Mouse (Mus musculus) 416B (cell line): Measurements from ENCODE around the gene Scn2b.

ENCODE experiments used
- DNase-seq: peaks from one replicate; pipeline ENCODE4 v3.0.0; 2011; ENCODE audit warnings: low read depth

The Scn2b gene

DNA sequence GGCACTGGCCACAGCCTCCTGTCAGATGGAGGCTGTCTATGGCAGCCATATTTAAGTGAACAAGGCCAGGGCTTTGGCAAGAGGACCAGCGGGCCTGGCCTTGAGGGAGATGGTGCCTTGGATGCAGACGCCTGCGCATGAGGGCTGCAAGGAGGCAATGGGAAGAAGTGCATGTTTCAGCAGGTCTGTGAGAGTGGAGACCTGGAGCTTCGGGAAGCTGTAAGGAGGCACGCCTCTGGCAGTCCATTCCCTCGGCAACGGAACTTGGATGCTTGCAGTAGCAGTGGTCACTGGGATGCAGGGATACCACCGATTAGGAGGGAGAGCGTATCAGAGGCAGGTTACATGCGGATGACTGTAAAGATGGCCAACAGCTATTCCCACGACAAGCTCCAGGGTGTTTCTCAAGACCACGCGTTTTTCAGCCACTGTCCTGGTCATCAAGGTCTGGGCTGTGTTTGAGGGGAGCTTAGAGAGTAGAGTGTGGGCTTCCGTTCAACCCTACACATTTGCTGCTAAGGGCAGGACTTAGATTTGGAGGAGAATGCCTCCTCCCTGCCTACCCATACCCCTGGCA lies 2.5 kb downstream of the Scn2b start:
- no peak for DNase-seq

DNA sequence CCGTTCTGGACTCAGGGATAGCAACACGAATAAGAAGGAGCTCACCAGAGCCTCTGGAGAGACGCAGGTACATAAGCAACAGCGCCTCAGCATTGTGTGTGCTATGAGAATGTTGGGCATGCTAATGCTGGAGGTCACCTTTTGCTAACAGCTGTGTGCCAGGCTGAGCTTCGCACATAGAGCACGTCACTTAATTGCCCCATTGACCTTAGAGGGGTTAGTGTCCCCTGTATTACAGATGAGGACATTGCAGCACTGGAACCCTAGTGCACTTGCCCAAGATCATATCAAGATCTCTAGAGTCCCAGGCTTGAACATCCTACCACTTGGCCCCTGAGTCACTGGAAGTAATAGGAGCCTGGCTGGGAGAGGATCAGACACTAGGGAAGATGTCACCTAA lies 3.0 kb downstream of the Scn2b start:
- no peak for DNase-seq

DNA sequence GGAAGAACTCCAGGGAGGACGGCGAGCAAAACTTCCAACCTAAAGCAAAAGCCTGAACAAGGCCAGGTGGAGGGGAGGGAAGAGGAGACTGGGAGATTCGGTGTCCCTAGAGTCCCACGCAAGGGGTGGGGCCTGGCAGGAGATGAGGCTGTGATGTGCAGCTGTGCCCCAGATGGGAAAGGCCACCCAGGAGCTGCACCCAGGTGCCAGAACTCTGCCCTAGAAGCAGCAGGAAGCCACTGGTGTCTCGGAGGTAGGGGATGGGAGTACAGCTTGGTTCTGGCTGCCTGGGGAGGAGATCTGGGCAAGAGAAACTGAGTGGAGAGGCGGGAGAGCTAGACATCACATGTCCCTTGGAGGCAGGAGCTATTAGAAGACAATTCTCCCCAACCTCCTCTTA lies 3.4 kb downstream of the Scn2b start:
- DNase-seq: no peak

DNA sequence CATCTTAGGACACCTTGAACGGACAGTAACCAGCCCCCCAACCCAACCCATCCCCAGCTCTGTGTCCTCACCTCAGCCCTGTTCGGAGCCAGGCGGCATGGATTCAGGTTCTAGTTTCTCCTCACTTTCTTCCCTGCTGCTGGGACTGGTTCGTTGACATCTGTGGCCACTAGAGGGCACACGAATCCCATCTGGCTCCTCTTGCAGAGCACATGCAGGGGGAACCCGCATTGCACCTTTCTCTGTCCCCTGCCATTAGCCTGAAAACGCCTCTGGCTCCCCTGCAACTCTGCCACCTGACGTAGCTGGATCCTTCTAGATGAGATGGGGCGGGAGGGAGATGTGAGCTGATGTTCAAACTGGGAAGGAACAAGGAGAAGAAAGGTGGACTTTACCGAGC lies 4.2 kb downstream of the Scn2b start:
- peak; percentile 67 for DNase-seq

DNA sequence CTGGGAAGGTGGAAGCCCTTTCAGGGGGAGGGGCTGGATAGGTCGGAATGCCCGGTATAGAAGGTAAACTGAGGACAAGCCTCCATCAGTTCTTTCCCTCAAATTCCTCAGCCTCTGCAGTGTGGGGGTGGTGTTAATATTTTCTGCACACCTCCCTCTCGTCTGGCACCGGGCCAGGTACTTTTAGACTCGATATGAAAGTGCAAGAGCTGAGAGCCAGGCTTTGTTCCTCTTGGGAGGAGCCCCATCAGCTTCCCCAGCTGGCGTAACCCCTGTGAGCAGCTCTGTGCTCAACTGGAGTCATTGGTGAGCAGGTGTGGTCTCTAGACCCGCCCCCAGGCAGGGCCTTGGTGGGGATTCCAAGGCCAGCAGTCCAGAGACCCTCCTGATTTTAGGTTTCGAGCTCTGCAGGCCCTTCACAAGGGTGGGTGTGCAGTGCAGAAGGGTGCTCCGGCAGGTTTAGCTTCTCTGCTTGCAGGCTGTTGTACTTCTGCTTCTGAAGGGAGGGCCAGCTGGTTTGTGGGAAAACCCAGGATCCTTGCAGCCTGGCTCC lies 4.7 kb downstream of the Scn2b start:
- no peak for DNase-seq

DNA sequence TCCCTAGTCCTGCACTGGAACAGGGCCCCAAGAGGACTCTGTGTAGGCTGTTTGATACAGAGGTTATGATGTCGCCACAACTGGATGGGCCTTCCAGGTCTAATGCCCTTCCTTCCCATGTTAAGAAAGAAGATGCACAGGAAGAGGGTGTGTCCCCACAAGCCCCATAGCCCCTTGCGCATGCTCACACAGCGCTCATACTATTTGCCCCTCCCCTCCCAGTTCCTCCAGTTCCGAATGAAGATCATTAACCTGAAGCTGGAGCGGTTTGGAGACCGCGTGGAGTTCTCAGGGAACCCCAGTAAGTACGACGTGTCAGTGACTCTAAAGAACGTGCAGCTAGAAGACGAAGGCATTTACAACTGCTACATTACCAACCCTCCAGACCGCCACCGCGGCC lies 7.6 kb downstream of the Scn2b start:
- no peak for DNase-seq

DNA sequence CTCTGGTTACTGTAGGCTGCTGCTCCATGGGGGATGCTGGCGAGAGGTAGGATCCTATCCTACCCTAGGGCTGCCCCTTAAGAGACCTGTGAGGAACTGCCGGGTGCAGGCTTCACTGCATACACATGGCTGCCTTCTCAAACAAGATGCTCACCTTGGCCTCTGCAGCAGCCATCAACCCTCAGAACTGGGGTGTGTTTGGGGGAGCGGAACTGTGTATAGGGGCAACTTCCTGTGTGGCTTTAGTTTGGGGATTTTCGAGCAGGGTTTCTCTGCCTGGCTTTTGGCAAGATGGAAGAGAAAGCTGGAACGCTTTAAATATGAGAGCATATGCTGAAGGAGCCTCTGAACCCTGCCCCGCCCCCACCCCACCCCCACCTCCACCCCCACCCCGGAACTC lies 9.4 kb downstream of the Scn2b start:
- no peak for DNase-seq

DNA sequence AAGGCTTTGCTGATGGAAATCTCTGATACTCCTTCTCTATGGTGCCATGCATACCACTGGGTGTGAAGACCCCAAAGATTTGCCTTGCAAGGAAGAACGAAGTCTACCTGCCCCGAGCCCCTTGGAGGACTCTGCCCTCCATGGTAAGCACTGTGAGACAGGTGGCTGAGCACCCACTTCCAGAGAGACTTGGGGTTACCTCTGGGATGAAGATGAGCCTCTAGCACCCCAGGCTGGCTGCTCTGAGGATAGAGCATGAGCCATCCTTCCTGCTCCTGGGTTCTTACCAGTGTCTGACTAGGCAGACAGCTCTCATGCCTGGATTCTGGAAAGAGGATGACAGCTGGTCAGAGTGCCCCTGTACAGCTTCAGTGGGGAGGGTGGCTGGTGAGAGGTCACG lies 12.5 kb downstream of the Scn2b start:
- no peak for DNase-seq

DNA sequence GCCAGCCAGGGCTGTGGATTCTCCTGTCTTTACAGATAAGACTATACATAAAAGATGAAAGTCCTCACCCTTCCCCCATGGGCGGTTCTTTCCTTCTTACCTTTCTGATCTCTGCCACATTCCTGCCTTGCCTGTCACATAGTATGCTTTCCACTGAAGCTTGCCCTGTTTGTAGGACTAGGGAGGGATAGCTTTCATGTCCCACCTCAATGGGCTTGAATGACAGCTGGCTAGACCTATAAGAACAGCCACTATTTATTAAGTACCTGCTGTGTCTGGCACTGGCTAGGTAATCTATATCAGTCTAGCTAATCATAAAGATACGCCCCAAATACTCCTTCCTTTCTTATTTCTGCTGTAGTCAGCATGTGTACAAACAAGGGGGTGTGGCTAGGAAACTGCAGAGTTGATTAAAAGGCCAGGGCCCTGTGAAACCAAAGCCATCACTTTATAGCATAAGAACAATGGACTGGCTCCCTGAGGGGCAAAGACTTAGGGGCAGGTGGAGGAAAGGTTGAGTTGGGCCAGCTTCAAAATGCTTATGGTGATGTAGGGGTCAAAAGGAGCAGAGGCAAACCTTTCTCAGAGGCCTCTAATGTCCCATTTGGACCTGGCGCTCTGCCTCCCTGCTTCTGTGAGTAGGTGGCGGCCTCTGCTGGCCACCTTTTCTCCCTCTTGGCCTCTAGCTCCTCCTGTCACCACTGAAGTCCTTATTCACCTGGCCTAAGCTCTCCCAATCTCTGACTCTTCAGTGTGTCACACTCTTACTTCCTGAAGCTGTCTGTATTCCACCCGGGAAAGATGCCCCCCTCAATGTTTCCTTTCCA lies 16.1 kb downstream of the Scn2b start:
- DNase-seq: peak; percentile 54

DNA sequence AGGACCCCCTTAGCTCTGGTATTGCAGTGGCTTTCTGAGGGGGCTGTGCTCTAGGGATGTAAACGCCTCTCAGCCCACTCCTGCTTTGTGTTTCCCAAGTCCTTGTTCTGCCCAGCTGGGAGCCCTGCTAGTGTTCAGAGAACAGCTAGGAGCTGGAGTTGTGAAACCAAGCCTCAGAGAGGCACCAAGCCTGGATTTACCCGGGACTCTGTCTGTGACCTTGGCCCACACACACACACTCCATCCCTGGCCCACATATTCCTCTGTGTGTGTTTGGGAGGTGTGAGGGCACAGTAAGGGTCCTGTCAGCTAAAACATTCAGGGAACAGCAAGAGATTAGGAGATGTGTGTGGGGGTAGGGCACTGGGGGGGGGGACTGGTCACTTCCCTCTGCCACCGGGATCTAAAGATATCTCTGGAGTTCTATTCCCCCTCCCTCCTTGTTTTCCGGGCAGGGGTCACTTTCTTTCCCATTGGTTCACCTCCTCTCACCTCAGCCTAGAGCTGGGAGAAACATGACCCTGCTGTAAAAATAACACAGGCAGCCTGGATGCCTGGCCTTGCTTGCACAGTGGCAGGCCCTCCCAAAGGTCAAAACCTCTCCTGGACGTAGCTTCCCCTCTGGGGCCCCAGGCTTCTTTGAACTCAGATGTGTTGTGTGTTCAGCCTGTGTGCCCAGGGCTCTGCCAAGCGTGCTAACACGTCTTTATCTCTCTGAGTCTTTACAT lies 19.0 kb downstream of the Scn2b start:
- no peak for DNase-seq

DNA sequence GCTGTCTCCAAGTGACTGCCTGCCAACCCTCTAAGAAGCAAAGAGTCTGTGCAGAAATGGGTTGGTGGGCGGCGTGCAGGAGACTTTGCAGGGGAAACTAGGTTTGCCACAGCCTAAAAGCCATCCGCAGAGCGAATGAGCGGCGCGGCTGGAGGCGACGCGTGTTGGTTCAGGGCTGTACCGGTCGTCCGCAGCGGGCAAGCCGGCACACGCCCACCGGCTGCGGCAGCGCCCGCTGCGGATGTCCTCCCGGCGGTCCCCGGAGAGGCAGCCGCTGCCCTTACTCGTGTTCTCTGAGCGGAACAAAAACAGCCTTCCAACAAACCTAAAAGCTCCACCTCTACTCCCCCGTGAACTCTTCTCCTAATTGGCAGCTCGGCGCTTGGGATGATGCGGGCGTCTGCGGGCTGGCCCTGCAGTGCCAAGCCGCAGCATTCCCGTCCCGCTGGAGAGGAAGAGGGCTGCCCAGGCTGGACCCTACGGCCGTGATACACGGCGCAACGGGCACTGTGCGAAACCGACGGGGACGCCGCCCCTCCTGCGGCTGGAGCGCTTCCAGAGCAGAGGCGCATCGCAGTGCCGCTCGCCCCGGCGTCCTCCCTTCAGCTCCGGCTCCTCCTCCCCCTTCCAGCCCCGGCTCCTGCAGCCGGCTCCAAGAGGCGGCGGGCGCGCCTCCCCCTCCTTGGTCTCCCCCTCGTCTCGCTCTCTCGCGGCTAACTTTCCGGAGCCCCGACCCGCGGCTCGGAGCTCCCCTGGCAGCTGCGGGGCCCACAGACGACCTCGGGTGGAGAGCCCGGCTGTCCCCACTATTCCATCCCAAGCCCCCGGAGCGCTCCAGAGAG lies 20.8 kb downstream of the Scn2b start, which contains the start of gene Scn4b:
TSS of gene Scn4b (plus strand) at position 205 of the 842 bp plus-strand sequence.
- no peak for DNase-seq

DNA sequence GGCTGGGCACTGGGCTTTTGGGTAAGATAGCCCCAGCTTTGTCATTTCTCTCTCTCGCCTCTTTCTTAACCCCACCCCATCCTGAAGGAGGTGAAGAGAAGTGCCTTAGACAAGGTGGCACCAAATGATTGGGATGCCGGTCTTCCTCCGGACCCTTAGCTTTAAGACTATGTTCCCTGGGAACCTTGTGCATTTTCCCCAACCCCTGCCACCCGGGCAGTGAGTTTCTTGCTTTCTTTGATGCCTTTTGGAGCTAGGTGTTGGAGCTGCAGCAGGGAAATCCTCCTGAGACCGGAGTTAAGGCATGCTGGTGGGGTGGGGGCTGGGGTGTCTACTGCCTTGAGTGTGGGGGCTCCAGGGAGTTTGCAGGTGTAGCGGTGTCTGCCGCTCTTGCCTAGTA lies 21.5 kb downstream of the Scn2b start:
- DNase-seq: no peak

DNA sequence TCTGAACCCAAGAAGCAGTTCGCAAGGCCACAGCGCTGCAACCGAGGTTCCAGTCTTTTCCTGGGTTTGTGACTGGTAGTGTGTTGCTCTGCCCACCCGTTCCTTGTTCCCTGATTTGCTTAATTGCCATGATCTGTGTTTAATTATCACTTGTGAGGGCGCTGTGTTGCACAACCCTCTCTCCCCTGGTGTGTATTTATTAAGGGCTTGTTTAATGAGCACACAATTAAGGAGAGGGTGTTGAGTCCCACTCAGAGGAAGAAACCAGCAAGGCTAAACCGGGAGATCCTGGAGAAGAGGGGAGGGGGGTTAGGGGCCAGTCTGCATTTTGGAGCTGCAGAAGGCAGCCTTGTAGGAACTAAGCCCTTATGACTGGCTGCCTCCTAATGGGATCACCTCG lies 23.4 kb downstream of the Scn2b start:
- DNase-seq: no peak

DNA sequence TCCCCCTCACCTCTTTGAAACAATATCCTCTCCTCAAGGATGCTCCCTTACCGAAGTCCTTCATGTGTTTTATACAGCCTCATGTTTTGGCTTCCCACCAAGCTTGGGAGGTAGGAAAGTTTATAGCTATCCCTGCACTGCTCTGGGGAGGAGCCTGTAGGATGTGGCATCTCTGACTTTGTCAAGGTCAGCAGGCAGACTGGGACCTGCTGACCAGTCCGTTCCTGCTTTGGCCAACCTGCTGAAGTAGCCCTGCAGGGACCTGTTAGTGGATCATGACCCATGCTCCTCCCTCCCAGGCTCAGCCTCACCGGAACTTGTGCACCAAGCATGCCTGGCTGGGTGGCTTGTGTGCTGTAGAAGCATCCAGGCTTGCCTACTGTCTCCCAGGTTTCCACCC lies 25.1 kb downstream of the Scn2b start:
- DNase-seq: no peak

DNA sequence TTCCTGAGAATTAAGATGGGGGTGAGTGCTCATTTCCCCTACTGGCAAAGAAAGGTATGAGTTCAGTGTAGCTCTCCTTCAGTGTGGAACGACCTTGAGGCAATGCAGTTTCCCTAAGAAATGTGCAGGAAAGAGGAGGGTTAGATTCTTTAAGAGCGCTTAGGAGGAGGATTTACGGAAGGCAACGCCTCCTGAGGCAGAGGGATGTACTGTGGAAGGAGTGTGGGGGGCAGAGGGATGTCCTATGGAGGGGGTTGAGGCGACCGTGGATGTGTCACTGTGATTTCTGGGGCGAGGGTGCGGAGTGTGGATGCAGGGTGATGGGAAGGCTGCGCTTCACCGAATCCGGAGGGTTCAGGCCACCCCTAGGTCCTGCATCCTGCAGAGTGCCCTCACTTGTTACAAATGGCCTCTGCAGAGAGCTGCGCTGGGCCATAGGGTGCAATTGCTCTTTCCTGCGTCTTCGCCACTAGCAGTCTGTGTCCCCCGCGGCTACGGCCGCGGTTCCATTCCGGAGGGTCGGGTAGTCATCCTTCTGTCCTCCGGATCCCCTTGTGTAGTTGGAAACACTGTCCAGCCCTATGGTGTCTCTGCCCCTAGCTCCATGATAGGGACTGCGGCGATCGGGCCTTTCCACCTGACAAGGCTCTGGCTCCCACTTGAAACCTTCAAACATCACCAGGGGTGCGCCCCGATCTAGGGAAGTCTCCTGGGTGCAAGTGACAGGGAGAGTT lies 28.1 kb downstream of the Scn2b start:
- DNase-seq: no peak

DNA sequence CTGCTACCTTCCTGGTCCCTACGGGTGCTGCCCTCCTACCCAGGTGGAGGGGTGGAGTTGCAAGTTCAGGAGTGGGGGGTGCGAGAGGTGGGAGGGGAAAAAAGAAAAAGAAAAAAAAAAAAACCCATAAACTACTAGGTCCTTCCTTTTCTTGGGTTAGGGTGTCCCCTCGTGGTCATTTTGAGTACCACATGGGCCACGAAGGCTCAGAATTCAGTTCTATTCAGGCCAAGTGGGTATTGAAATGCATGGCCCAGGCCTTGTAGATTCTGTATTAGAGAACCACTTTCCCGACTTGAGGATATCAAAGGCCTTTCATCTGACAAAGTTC lies 28.6 kb downstream of the Scn2b start:
- DNase-seq: peak; percentile 46

DNA sequence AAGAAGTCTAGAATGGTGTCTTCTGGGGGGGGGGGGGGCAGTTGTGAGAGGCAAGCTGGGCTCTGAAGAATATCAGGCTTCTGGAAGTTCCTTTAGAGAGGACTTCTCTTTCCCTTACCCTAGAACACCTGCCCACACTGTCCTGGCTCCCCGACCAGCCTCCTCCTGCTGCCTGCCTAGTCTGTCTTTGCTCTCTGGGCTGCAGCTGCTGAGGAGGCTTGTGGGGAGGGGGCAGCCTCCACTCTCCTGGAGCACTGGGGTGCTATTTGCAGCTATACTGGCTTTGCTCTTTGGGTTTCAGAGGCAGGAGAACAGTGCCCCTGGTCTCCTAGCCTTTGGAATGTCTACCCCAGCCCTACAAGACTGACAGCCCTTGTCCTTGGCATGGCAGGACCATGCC lies 33.4 kb downstream of the Scn2b start:
- no peak for DNase-seq

DNA sequence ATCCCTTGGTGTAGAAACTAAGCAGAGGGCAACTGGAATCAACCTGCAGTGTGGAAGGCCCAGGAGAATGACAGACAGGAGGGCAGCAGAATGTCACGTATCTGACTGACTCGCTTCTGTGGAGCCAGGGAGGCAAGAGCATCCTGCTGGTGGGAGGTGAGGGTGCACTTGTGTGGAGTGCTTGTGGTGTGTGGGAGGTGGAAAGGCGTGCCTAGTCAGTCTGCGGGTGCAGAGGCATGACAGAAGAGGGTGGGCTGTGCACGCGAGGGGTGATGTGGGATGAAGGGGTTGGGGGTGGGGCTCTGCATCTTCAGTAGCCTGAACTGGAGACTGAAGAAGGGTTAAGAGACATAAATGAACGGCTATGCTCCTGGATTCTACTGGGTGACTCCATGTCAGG lies 35.8 kb downstream of the Scn2b start:
- DNase-seq: no peak

DNA sequence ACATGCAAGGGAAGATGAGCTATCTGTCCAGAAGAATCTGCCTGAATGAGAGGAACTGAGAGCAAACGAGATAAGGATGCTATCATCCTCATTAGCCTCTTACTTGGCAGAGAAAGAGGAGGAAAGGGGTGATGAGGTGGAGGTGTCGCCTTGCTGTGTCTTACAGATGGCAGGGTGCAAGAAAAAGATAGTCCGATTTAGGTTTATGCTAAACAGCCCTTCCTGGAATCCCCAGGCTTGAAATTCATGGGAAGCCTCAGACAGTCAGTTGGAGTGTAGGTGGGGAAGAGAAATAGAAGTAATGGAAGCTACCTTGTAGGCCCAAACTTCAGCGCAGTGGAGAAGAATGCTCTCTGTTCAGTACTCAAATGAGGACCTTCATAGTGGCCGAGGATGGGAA lies 50.3 kb downstream of the Scn2b start:
- no peak for DNase-seq

DNA sequence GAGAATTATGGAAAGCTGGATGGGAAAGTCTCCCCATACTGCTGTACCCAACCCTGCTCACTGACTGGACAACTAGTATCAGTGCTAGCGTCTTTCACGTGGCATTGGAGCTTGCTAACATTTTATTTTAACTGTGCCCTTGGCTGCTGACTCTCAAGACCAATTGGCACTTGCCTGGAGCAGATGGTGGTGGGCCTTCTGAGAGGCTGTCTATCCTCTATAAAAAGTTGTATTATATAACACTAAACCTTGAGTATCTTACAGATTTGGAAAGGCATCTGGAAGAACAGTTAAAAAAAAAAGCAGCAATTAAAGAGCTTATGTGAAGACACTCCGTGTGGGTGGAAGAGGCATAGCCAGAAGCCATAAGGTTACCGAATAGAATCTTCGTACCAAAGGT lies 52.6 kb downstream of the Scn2b start:
- DNase-seq: no peak

DNA sequence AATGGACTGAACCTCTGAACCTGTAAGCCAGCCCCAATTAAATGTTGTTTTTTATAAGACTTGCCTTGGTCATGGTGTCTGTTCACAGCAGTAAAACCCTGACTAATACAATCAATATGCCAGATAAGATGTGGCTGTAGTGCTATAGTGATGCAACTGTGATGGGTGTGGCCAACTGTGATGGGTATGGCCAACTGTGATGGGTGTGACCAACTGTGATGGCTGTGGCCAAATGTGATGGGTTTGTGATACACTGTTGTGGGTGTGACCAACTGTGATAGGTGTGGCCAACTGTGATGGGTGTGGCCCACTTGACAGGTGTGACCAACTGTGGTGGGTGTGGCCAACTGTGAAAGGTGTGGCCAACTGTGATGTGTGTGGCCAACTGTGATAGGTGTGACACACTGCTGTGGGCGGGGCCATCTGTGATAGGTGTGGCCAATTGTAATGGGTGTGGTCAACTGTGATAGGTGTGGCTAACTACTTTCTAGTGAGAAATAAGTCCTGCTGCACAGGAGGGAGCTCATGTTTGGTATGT lies 53.6 kb downstream of the Scn2b start:
- DNase-seq: no peak
